Mouse (Mus musculus) thymus, postnatal 10 days (tissue): ENCODE results near the gene Fxyd7.

Source experiments
- DNase-seq, 2 experiments: peaks; one replicate each; pipeline ENCODE4 v3.0.0; 2021; ENCODE audit warnings: low spot score in 2 of 2

Gene Fxyd7

GRCm38 (mm10) chr7:31051321-31052021 lies at the start of gene Fxyd7:
Gene Fxyd7, minus strand, starts transcription at chr7:31051467.
- peak in 1 of 2 experiments; percentile 46 for DNase-seq

GRCm38 (mm10) chr7:31100786-31101185 lies 49.5 kb upstream of the Fxyd7 start:
- DNase-seq: no peak

- DNase-seq: no peak
Measured at GRCm38 (mm10) chr7:31099612-31099982, 48.3 kb upstream of the Fxyd7 start.

- DNase-seq: no peak
Measured at GRCm38 (mm10) chr7:31098697-31099611, 47.7 kb upstream of the Fxyd7 start.

DNA sequence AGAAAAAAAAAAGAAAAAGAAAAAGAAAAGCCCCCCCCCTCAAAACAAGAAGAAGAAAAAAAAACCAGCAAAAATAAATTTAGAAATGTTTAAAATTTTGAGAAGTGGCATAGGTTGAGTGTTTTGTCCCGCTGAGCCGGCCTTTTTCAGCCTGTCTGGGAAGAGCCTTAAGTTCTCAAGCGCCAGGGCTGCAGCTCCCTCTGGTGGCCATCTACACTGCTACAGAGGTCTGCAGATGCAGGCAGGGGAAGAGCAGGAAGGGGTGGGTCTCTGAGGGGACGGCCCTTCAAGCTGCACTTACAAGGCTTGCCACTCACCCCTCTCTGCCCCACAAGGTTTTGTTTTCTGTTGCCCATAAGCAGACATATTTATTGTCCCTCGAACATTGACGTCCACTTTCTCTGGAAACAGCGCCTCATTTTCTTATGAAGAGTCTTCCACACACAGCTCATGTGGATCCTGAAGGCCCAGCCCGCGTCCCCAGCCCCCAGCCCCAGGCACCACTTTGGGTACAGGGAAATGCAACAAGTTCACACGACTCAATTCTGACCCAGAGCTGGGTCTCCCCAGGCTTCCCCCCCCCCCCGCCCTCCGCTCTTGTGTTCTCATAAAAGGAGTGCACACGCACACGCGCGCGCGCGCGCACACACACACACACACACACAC lies 46.4 kb upstream of the Fxyd7 start:
- DNase-seq: peak; percentile 83 to 92

GRCm38 (mm10) chr7:31096892-31097564 lies 45.8 kb upstream of the Fxyd7 start:
- DNase-seq: no peak

DNA sequence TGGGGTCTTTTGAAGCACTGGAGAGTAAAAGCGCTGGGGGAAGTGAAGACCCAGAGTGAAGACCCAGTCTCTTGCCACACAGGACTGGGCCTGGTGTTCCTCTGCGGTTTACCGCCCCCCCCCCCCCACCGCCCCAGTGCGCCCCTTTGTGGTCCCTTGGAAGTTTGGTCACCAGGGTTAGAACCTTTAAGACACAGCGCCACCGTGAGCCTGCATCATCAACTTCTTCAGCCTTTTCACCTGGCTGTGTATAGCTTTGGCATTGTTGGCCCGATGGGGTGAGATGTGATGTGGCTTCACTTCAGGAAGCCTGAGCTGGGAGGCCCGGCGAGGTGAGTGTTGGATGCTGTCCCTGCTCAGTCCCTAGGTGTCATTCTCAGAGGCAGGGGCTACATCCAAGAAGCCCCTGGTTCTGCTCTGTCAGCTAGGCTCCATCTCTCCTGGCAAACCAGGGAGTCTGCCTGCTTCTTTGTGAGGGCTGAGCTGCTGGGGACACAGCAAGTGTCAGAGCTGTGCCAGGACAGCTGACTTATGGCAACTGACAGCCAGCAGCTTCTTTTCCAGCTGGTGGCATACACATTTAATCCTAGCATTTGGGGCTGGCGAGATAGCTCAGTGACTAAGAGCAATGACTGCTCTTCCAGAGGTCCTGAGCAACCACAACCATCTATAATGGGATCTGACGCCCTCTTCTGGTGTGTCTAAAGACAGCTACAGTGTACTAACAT lies 43.7 kb upstream of the Fxyd7 start:
- DNase-seq: peak in 1 of 2 experiments; percentile 50

DNA sequence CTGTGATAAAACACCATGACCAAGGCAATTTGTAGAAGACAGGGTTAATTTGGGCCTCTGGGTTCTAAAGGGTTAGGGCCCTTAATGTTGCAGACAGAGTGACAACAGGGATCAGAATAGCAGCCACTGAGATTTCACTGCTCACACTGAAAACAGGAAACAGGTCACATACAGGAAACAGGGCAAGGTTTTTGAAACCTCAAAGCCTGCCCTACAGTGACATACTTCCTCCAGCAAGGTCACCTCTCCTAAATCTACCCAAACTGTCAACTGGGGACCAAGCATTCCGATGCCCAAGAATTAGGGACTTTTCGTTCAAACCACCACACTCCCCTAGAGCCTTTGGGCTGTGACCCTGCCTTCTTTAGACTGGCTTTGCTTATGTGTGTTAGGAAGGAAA lies 38.5 kb upstream of the Fxyd7 start:
- peak in 1 of 2 experiments; percentile 27 for DNase-seq

- no peak for DNase-seq
Measured at GRCm38 (mm10) chr7:31088206-31088605, 36.9 kb upstream of the Fxyd7 start.

DNA sequence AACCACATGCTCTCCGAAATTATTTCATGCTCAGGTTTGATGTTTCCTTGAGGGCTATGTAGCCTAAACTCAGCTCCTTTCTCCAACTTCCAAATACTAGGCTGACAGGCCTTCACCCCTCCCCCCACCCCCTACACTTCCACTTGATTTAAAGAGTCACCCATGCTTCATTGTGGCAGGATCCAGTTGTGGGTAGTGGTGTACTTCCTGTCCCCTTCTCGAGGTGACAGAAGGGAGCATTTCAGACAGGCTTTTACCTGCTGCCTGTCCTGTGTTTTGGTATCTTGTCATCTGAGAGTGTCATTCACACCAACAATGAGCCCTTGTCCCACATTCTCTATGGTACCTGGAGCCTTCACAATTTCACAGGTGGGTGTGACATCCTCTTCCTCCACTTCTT lies 36.0 kb upstream of the Fxyd7 start:
- no peak for DNase-seq

- DNase-seq: no peak
Measured at GRCm38 (mm10) chr7:31086175-31086755, 35.0 kb upstream of the Fxyd7 start.

DNA sequence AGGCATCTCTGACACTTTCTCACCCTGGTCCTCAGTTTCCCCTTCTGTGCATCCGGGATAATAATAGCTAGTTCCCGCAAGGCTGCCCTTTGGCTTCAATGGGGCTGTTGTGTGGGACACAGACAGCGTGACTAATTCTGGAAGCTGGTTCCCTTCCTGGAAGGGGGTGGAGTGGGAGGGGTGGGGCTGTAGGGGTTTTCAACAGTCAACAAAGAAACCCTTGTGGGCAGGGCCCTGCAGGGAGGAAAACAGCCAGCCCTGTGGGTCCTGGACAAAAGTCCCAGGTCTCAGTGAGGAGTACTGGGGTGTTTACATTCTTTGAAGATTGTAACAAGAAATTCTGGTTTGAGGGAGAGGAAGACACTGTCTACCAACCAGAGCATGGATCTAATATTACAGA lies 33.9 kb upstream of the Fxyd7 start:
- no peak for DNase-seq

DNA sequence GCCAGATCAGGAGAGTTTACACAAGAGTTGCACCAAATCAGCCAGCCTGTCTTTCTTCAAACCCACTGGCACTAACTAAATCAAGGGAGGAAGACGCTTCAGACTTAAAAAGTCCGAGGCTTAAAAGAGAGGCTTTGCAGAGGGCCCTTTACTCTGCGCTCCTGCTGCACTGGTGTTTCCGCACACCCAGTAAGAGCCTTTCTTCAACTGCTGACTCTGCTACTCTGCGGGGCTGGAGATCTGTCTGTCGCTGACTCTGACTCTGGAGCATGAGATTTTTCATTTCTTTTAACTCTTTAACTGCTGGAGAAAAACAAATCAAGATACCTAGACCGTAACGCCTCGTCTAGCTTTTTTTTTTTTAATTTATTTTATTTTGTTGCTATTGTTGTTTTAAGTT lies 32.9 kb upstream of the Fxyd7 start:
- DNase-seq: no peak

GRCm38 (mm10) chr7:31082831-31083588 lies 31.7 kb upstream of the Fxyd7 start:
- DNase-seq: no peak

DNA sequence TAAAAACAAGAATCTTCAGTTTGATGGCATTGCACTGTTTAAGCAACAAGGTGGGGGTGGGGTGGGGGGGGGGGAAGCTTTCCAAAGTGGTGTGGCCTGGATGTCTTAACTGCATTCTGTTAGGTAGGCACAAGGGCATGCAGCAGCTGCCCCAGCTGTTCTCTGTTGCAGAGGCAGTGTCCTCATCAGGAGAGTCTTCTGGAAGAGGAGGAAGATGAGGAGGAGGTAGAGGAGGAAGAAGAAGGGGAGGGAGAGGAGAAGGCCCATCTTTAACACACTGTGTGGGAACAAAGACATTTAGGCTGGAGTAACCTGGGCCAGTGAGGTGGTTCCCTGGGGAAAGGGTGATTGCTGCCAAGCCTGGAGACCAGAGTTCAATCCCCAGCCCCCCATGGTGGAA lies 30.8 kb upstream of the Fxyd7 start:
- no peak for DNase-seq

DNA sequence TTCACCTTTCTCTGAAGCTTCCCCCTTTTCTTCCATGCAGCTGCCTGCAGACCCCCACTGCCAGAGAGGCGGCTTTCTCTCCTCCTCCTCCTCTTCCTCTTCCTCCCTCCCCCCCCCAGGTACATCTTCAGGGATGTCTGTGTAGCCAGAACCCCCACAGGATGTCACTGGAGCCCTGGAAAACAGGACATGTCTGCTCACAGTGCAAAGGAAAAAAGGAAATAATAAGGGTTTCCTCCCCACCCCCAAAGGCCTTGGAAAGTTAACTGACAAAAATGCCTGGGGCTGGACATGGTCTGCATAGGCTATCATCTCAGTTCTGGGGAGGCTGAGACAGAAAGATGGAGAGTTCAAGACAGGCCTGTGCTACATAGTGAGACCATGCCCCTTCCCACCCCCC lies 29.8 kb upstream of the Fxyd7 start:
- DNase-seq: no peak

DNA sequence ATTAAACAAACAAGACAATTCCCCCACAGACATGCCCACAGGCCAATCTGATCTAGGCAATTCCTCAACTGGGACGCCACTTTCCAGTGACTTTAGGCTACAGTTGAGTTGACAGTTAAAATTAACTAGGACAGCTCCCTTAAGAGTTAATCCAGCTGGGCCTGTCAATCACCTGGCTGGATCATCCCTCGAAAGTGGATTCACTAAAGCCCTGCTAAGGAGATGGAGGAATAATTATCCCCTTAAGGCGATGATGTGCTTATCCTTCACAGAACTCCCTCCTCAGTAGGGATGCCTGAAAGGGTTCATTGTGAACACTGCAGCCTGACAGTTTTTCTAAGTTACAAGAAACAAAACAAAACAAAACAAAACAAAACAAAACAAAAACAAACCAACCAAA lies 29.3 kb upstream of the Fxyd7 start:
- DNase-seq: no peak

DNA sequence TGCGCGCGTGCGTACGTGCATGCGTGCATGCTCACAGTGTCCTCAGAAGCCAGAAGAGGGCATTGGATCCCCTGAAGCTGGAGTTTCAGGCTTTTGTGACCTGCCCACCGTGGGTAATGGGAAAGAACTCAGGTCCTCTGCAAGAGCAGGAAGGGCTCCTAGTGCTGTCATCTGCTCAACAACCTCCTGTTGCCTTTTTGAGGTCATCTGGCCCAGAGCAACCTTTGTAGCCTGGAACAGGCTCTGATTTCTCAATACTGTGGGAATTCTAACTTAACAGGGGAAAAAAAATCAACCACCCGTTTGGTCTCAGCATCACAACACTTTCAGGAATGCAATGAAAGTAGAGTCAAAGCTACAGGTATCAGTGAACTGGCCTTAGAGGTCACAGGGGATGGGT lies 28.4 kb upstream of the Fxyd7 start:
- no peak for DNase-seq

DNA sequence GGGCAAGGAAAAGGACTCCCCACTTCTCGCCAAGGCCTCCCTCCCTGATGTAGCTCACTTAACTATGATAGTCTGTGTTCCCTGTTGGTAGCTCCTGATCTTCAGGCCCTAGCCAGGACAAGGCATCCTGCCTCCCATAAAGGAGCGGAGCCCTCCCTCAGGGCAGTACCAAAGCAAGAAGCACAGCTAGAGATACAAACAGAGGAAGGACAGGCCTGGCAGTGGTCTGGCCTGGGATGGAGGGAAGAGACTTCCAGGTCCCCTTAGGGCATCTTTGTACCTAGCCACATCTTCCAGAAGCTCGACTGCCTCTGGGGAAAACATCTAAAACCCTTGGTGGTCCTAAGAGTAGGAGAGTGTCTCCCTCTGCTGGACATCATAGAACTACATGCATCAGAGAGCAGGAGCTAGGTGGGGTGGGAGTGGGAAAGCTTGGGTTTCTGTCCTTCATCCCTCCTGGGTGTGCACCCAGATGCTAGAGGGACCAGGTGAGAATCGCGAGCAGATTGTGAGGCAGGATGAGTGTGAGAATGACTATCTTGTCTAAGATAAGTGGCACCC lies 26.7 kb upstream of the Fxyd7 start:
- DNase-seq: peak in 1 of 2 experiments; percentile 47

- no peak for DNase-seq
Measured at GRCm38 (mm10) chr7:31077470-31077869, 26.2 kb upstream of the Fxyd7 start.
